Mouse (Mus musculus) MEL (cell line): ENCODE data around the gene Soga1. TPM values are rescaled to one million over a fixed set of nuclear protein-coding genes. Genes with fewer than 3 reads are reported as not detected.

Experiments used
- DNase-seq: peaks from one replicate; pipeline ENCODE4 v3.0.0; 2011; ENCODE audit warnings: low read depth, low spot score
- H3K27ac ChIP-seq: 2 replicates; pipeline ENCODE4 v1.5.1; 2012; ENCODE audit warnings: low read depth, mild to moderate bottlenecking, control low read depth, low read length, moderate library complexity; ENCODE audit not compliant: control insufficient read depth
- H3K27me3 ChIP-seq, 2 experiments: fragments of 150-350 bp in 1 of 2; sonication (generic) in 1 of 2; 2 replicates each; pipeline ENCODE4 v1.6.1; 2012; ENCODE audit warnings: low read length in 2 of 2, mild to moderate bottlenecking in 2 of 2, improper control_type of control experiment in 1 of 2, moderate library complexity in 1 of 2; ENCODE audit not compliant: insufficient read depth in 2 of 2, control insufficient read depth in 1 of 2
- H3K36me3 ChIP-seq, 2 experiments: 2 replicates each; pipeline ENCODE4 v1.6.1; 2012 to 2014; ENCODE audit warnings: low read length in 2 of 2, improper control_type of control experiment in 1 of 2, inconsistent platforms in 1 of 2, mild to moderate bottlenecking in 1 of 2; ENCODE audit not compliant: insufficient read depth in 2 of 2, control insufficient read depth in 1 of 2
- H3K4me1 ChIP-seq, 2 experiments: fragments of 150-350 bp in 1 of 2; sonication (generic) in 1 of 2; 2 replicates each; pipeline ENCODE4 v1.6.1; 2012; ENCODE audit warnings: low read length in 2 of 2, improper control_type of control experiment in 1 of 2, mild to moderate bottlenecking in 1 of 2; ENCODE audit not compliant: insufficient read depth in 2 of 2, control insufficient read depth in 1 of 2
- H3K4me3 ChIP-seq, 2 experiments: fragments of 150-350 bp in 1 of 2; sonication (generic) in 1 of 2; 2 replicates each; pipeline ENCODE4 v1.5.1; 2012; ENCODE audit warnings: low read depth in 2 of 2, low read length in 2 of 2, mild to moderate bottlenecking in 2 of 2, moderate library complexity in 2 of 2, control low read depth in 1 of 2, improper control_type of control experiment in 1 of 2; ENCODE audit not compliant: control insufficient read depth in 1 of 2, insufficient read depth in 1 of 2
- H3K79me2 ChIP-seq: 2 replicates; pipeline ENCODE4 v1.6.1; 2012; ENCODE audit warnings: mild to moderate bottlenecking, low read length, moderate library complexity; ENCODE audit not compliant: control insufficient read depth, poor library complexity, insufficient read depth
- H3K9ac ChIP-seq: 2 replicates; pipeline ENCODE4 v1.6.1; 2012; ENCODE audit warnings: low read depth, mild to moderate bottlenecking, control low read depth, low read length, moderate library complexity; ENCODE audit not compliant: control insufficient read depth, poor library complexity, severe bottlenecking
- H3K9me3 ChIP-seq: fragments of 150-350 bp; sonication (generic); replicated peaks from 2 replicates; pipeline ENCODE4 v1.6.1; 2012; ENCODE audit warnings: mild to moderate bottlenecking, low read length, improper control_type of control experiment, moderate library complexity; ENCODE audit not compliant: insufficient read depth
- CTCF ChIP-seq, 3 experiments: IDR thresholded peaks in 2 of 3; conservative IDR thresholded peaks in 1 of 3; 2 replicates each; pipeline ENCODE4 v1.5.1; 2011 to 2012; ENCODE audit warnings: low read length in 3 of 3, low read depth in 2 of 3, mild to moderate bottlenecking in 2 of 3, improper control_type of control experiment in 1 of 3, inconsistent platforms in 1 of 3, mixed read lengths in 1 of 3, moderate library complexity in 1 of 3; ENCODE audit not compliant: control insufficient read depth in 1 of 3, insufficient read depth in 1 of 3, poor library complexity in 1 of 3, severe bottlenecking in 1 of 3
- HCFC1 ChIP-seq: IDR thresholded peaks from 2 replicates; pipeline ENCODE4 v1.6.1; 2012; ENCODE audit warnings: low read depth, mild to moderate bottlenecking, inconsistent platforms, low read length, improper control_type of control experiment, moderate library complexity
- KAT2A ChIP-seq: conservative IDR thresholded peaks from 2 replicates; pipeline ENCODE4 v1.6.1; 2012; ENCODE audit warnings: low read depth, low read length, improper control_type of control experiment, inconsistent platforms
- MAFK ChIP-seq: IDR thresholded peaks from 2 replicates; pipeline ENCODE4 v1.6.1; 2011; ENCODE audit warnings: low read depth, mild to moderate bottlenecking, low read length, improper control_type of control experiment, borderline replicate concordance
- MXI1 ChIP-seq: IDR thresholded peaks from 2 replicates; pipeline ENCODE4 v1.6.1; 2011; ENCODE audit warnings: mild to moderate bottlenecking, low read depth, low read length, improper control_type of control experiment
- MYC ChIP-seq: IDR thresholded peaks from 2 replicates; pipeline ENCODE4 v1.6.1; 2011; ENCODE audit warnings: low read depth, mild to moderate bottlenecking, low read length, improper control_type of control experiment, moderate library complexity
- POLR2A ChIP-seq, 2 experiments: IDR thresholded peaks; 2 replicates each; pipeline ENCODE4 v1.6.1; 2011 to 2012; ENCODE audit warnings: low read length in 2 of 2, mild to moderate bottlenecking in 2 of 2, control low read depth in 1 of 2, improper control_type of control experiment in 1 of 2, low read depth in 1 of 2, moderate library complexity in 1 of 2; ENCODE audit not compliant: control insufficient read depth in 1 of 2, insufficient read depth in 1 of 2, poor library complexity in 1 of 2
- POLR2AphosphoS2 ChIP-seq: IDR thresholded peaks from 2 replicates; pipeline ENCODE4 v1.6.1; 2011; ENCODE audit warnings: low read length, improper control_type of control experiment
- POLR2AphosphoS5 ChIP-seq: IDR thresholded peaks from 2 replicates; pipeline ENCODE4 v1.6.1; 2012; ENCODE audit warnings: low read depth, borderline replicate concordance, mild to moderate bottlenecking, inconsistent platforms, low read length, moderate library complexity, mixed read lengths
- RCOR1 ChIP-seq: IDR thresholded peaks from 2 replicates; pipeline ENCODE4 v1.6.1; 2012; ENCODE audit warnings: low read depth, mild to moderate bottlenecking, inconsistent platforms, low read length, improper control_type of control experiment
- TAL1 ChIP-seq: IDR thresholded peaks from 2 replicates; pipeline ENCODE4 v1.6.1; 2012; ENCODE audit warnings: mild to moderate bottlenecking, inconsistent platforms, low read length, moderate library complexity, mixed read lengths
- UBTF ChIP-seq: IDR thresholded peaks from 2 replicates; pipeline ENCODE4 v1.6.1; 2012; ENCODE audit warnings: low read depth, mild to moderate bottlenecking, inconsistent platforms, low read length, improper control_type of control experiment, moderate library complexity, borderline replicate concordance; ENCODE audit not compliant: insufficient read depth
- USF1 ChIP-seq: IDR thresholded peaks from 2 replicates; pipeline ENCODE4 v1.6.1; 2014; ENCODE audit warnings: low read depth, mild to moderate bottlenecking, inconsistent platforms, low read length, improper control_type of control experiment, moderate library complexity
- ZMIZ1 ChIP-seq: IDR thresholded peaks from 2 replicates; pipeline ENCODE4 v1.6.1; 2012; ENCODE audit warnings: low read depth, mild to moderate bottlenecking, inconsistent platforms, low read length, improper control_type of control experiment, moderate library complexity
- polyA plus RNA-seq, 2 experiments: library from polyadenylated mRNA; stranded (reverse) in 1 of 2; unstranded in 1 of 2; fragments of >175 nt in 1 of 2; fragments of >200 nt in 1 of 2; gene quantifications; 2 replicates each; pipeline versions ENCODE4 v1.2.1 to v1.2.4; 2012; ENCODE audit warnings: low replicate concordance in 2 of 2, low read depth in 1 of 2; ENCODE audit not compliant: insufficient read length in 2 of 2, insufficient read depth in 1 of 2, missing spikeins in 1 of 2
- total RNA-seq: library from RNA; depleted of rRNA; stranded (reverse); fragments of 300-350 nt; gene quantifications from 2 replicates; pipeline ENCODE4 v1.2.3, GENCODE M21; 2012

The Soga1 gene
- total and polyA plus RNA-seq, 3 experiments = 0.50 to 2.0 TPM; not detected in 1

- no peaks in the 10 kb centered on the region for H3K4me1 ChIP-seq
- TF ChIP-seq KAT2A (no peak), HCFC1 (no peak), MAFK (no peak), POLR2AphosphoS2 (no peak), POLR2A (IDR thresholded peaks at IDR 0.05; ENCODE audit: control insufficient read depth in 1 of 2, insufficient read depth in 1 of 2, low read depth in 1 of 2, low read length in 2 of 2, poor library complexity in 1 of 2) (no peak), CTCF (IDR thresholded peaks at IDR 0.05 in 2 of 3, conservative IDR thresholded peaks at IDR 0.05 in 1 of 3; ENCODE audit: control insufficient read depth in 1 of 3, insufficient read depth in 1 of 3, low read depth in 2 of 3, low read length in 3 of 3, poor library complexity in 1 of 3, severe bottlenecking in 1 of 3) (no peak), RCOR1 (no peak), USF1 (no peak), UBTF (no peak), POLR2AphosphoS5 (no peak), TAL1 (no peak), MXI1 (no peak), MYC (no peak), ZMIZ1 (no peak)
- no peak overlapping the region for H3K4me3 ChIP-seq
Observed at GRCm38 (mm10) chr2:157066731-157067430, 12.2 kb downstream of the Soga1 start.

GRCm38 (mm10) chr2:157065879-157066226 lies 13.2 kb downstream of the Soga1 start:
- H3K4me3 ChIP-seq = no peak overlapping the region
- no peaks in the 10 kb centered on the region for H3K9me3 ChIP-seq
- TF ChIP-seq ZMIZ1 = no peak
- H3K4me1 ChIP-seq = no peaks in the 10 kb centered on the region
- H3K27me3 ChIP-seq = peaks cover 0 to 4% of the 10 kb centered on the region in 2 experiments; a peak in 3 of 4 replicates
- no peaks in the 10 kb centered on the region for H3K36me3 ChIP-seq
- no peak overlapping the region for H3K9ac ChIP-seq
- H3K27ac ChIP-seq = no peak overlapping the region
- no peak for DNase-seq
- H3K79me2 ChIP-seq = no peaks in the 10 kb centered on the region

More at GRCm38 (mm10) chr2:157066731-157067430, 12.2 kb downstream of the Soga1 start:
- Histone ChIP-seq H3K9me3 (no peaks in the 10 kb centered on the region), H3K27me3 (peaks cover 0 to 4% of the 10 kb centered on the region in 2 experiments; a peak in 3 of 4 replicates), H3K79me2 (no peaks in the 10 kb centered on the region), H3K27ac (no peak overlapping the region), H3K36me3 (no peaks in the 10 kb centered on the region), H3K9ac (no peak overlapping the region)
- DNase-seq = no peak
